8 mouse cellular contexts compared by ENCODE assay signal in the genomic region with DNA sequence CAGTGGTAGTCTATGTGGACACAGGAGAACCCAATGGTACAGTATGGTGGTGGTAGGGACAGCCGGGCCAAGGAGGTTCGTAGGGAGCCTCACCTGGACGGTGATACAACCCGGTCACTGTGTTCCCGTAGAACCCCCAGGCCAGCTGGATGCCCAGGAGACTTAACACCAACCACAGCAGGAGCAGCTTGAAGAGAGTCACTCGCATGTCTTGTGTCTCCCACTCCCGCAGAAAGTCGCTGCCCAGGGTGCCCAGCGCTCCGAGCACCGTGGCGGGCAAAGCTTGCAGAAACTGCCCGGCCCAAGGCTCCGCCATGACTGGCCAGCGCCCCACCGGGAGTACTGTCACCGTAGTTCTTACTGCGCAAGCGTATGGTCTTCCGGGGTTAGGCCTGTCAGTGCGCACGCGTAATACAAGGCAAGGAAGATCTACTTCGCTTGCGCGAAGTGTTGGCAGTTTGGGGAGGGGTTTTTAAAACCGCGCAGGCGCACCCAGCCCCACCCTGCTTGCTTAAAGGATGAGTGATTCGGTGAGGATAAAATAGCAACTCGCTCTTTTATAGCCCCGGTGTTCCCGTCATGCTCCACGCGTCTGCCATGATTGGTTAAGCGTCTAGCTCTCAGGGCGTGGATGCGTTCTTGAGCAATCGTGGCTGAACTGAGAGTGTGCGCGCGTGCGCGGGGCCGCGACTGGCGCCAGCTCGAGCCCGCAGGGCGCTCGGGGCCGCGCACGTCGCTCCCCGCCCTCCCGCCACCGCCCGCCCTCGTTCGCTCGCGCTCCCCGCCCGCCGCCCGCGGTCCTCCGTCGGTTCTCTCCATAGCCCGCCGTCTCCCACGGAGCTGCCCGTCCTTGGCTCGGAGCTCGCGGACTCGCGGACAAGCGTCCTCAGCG. TPM values are rescaled to one million over a fixed set of nuclear protein-coding genes. Genes with fewer than 3 reads are reported as not detected.
A peak's percentile ranks its signal among the peaks of the same experiment; 100 is the strongest.
DNase-seq lines count a peak whose midpoint lies in the region; ATAC-seq and TF ChIP-seq lines count a peak whose summit lies in the region.

A gene (plus strand): TSS at position 501 of the 892 bp plus-strand sequence.
A gene (minus strand): TSS at position 532 of the 892 bp plus-strand sequence.

- peak; percentile 99 for DNase-seq in heart, postnatal 10 days
- DNase-seq in large intestine, adult 2 months (ENCODE audit: low read depth, low spot score) = peak; percentile 99
- peak; percentile 98 for DNase-seq in liver, postnatal 0 days
- peak; percentile 96 for DNase-seq in testis, postnatal 10 days (ENCODE audit: low spot score)

- TF ChIP-seq POLR2A in ES-Bruce4 (IDR thresholded peaks at IDR 0.05; ENCODE audit: insufficient read depth, low read length) = peak; percentile 75

- H3K27me3 ChIP-seq in ES-Bruce4 (ENCODE audit: control insufficient read depth, insufficient read depth, low read length, poor library complexity, severe bottlenecking) = no peaks in the 10 kb centered on the region
- no peaks in the 10 kb centered on the region for H3K27me3 ChIP-seq in forebrain, embryonic 13.5 days
- no peaks in the 10 kb centered on the region for H3K27me3 ChIP-seq in liver, postnatal 0 days (ENCODE audit: insufficient read depth, low read length)
- H3K27me3 ChIP-seq in neural tube, embryonic 14.5 days (ENCODE audit: control insufficient read depth, insufficient read depth, low read length) = no peaks in the 10 kb centered on the region

- H3K4me2 ChIP-seq in forebrain, embryonic 13.5 days = peak within 1 kb of the TSS; percentile 82
- H3K4me2 ChIP-seq in liver, postnatal 0 days (ENCODE audit: low read depth, low read length) = peak within 1 kb of the TSS; percentile 87
- peak within 1 kb of the TSS; percentile 73 for H3K4me2 ChIP-seq in neural tube, embryonic 14.5 days (ENCODE audit: low read depth, low read length)

- peak; percentile 95 for ATAC-seq in cerebellum, adult (ENCODE audit: insufficient number of reproducible peaks, low FRiP score, low TSS enrichment)
- ATAC-seq in forebrain, embryonic 13.5 days = peak; percentile 98
- ATAC-seq in liver, postnatal 0 days = peak; percentile 92
- ATAC-seq in neural tube, embryonic 14.5 days (ENCODE audit: low read depth) = peak; percentile 98

- peak within 1 kb of the TSS; percentile 91 for H3K9ac ChIP-seq in ES-Bruce4 (ENCODE audit: low read depth, poor library complexity, severe bottlenecking)
- peak within 1 kb of the TSS; percentile 92 for H3K9ac ChIP-seq in forebrain, embryonic 13.5 days
- peak within 1 kb of the TSS; percentile 99 for H3K9ac ChIP-seq in liver, postnatal 0 days (replicated peaks)
- H3K9ac ChIP-seq in neural tube, embryonic 14.5 days (replicated peaks; ENCODE audit: low read depth, low read length) = peak within 1 kb of the TSS; percentile 93

- H3K36me3 ChIP-seq in ES-Bruce4 (ENCODE audit: control insufficient read depth, insufficient read depth, low read length, poor library complexity, severe bottlenecking) = peaks cover 4% of the 10 kb centered on the region
- peaks cover 32% of the 10 kb centered on the region for H3K36me3 ChIP-seq in forebrain, embryonic 13.5 days (ENCODE audit: poor library complexity, severe bottlenecking)
- peaks cover 20% of the 10 kb centered on the region for H3K36me3 ChIP-seq in liver, postnatal 0 days (replicated peaks; ENCODE audit: insufficient read depth, low read length)
- peaks cover 21% of the 10 kb centered on the region for H3K36me3 ChIP-seq in neural tube, embryonic 14.5 days (ENCODE audit: control insufficient read depth, insufficient read depth, low read length)

- H3K9me3 ChIP-seq in ES-Bruce4 (replicated peaks; ENCODE audit: control insufficient read depth, insufficient read depth, low read length, poor library complexity, severe bottlenecking) = no peaks in the 10 kb centered on the region
- no peaks in the 10 kb centered on the region for H3K9me3 ChIP-seq in forebrain, embryonic 13.5 days (replicated peaks)
- H3K9me3 ChIP-seq in liver, postnatal 0 days (ENCODE audit: low read length) = no peaks in the 10 kb centered on the region
- no peaks in the 10 kb centered on the region for H3K9me3 ChIP-seq in neural tube, embryonic 14.5 days (ENCODE audit: control insufficient read depth, low read length)

- no peak for TF ChIP-seq EP300 in ES-Bruce4 (IDR thresholded peaks at IDR 0.05; ENCODE audit: insufficient read depth, low read depth, low read length)
- peak; percentile 76 for TF ChIP-seq EP300 in liver, postnatal 0 days (IDR thresholded peaks at IDR 0.05; ENCODE audit: low read depth)

- under 1% methylated on average over 63 of the region's 81 CpGs for WGBS in forebrain, embryonic 13.5 days
- 1% methylated on average over 81 of the region's 81 CpGs for WGBS in large intestine, adult 2 months
- 1% methylated on average over 74 of the region's 81 CpGs for whole genome bisulfite sequencing in liver, postnatal 0 days (ENCODE audit: insufficient replicate concordance)
- under 1% methylated on average over 81 of the region's 81 CpGs for WGBS in neural tube, embryonic 14.5 days

- H3K27ac ChIP-seq in ES-Bruce4 (ENCODE audit: insufficient read depth, low read length) = peak within 1 kb of the TSS; percentile 86
- peak within 1 kb of the TSS; percentile 99 for H3K27ac ChIP-seq in forebrain, embryonic 13.5 days
- H3K27ac ChIP-seq in liver, postnatal 0 days (ENCODE audit: low read depth) = peak within 1 kb of the TSS; percentile 100
- peak within 1 kb of the TSS; percentile 98 for H3K27ac ChIP-seq in neural tube, embryonic 14.5 days (ENCODE audit: low read depth, low read length)

- H3K4me3 ChIP-seq in ES-Bruce4 (ENCODE audit: low read depth, low read length) = peak within 1 kb of the TSS; percentile 97
- peak within 1 kb of the TSS; percentile 91 for H3K4me3 ChIP-seq in forebrain, embryonic 13.5 days
- peak within 1 kb of the TSS; percentile 98 for H3K4me3 ChIP-seq in liver, postnatal 0 days (ENCODE audit: low read depth, low read length)
- H3K4me3 ChIP-seq in neural tube, embryonic 14.5 days (ENCODE audit: low read depth, low read length) = peak within 1 kb of the TSS; percentile 90

- TF ChIP-seq CTCF in ES-Bruce4 (IDR thresholded peaks at IDR 0.05; ENCODE audit: low read depth, low read length) = no peak
- no peak for TF ChIP-seq CTCF in liver, postnatal 0 days (IDR thresholded peaks at IDR 0.05; ENCODE audit: low read depth)

- intact Hi-C loops in heart, postnatal 10 days (cut with DNase I) = loop anchor here (2.0 kb wide), 1 partner anchor 33 kb away; a partner anchor contains a TSS

- H3K4me1 ChIP-seq in ES-Bruce4 (ENCODE audit: control insufficient read depth, insufficient read depth, low read length) = no peaks in the 10 kb centered on the region
- H3K4me1 ChIP-seq in forebrain, embryonic 13.5 days = peaks cover 42% of the 10 kb centered on the region
- peaks cover 40% of the 10 kb centered on the region for H3K4me1 ChIP-seq in liver, postnatal 0 days (ENCODE audit: insufficient read depth)
- H3K4me1 ChIP-seq in neural tube, embryonic 14.5 days (ENCODE audit: control insufficient read depth, insufficient read depth, low read length) = peaks cover 28% of the 10 kb centered on the region

RNA-seq across cellular contexts. Expression of the first gene that starts in this region (rescaled TPM):
- polyA plus RNA-seq in ES-Bruce4 (2011; ENCODE audit: insufficient read depth, insufficient read length, low read depth, missing spikeins) = 429 and 434 TPM in 2 replicates
- 317 and 330 TPM in 2 replicates for polyA plus RNA-seq in forebrain, embryonic 13.5 days (2015; fragmentation: Nextera tagmentation; extraction: Ambion mirVana)
- 100 to 1,000 TPM; 328 to 329 TPM for total RNA-seq in heart, postnatal 10 days (2021)
- 130 and 145 TPM in 2 replicates for polyA plus RNA-seq in large intestine, adult 2 months (2012; rRNA removed)
- 163 and 165 TPM in 2 replicates for polyA plus RNA-seq in liver, postnatal 0 days (2015; fragmentation: Nextera tagmentation; extraction: Ambion mirVana)
- 151 and 173 TPM in 2 replicates for polyA plus RNA-seq in neural tube, embryonic 14.5 days (2014; fragmentation: Nextera tagmentation; extraction: Ambion mirVana)

RNA-seq across cellular contexts. Expression of the second gene that starts in this region (rescaled TPM):
- 4.0 and 7.0 TPM in 2 replicates for polyA plus RNA-seq in ES-Bruce4 (2011; ENCODE audit: insufficient read depth, insufficient read length, low read depth, missing spikeins)
- 30.9 and 38.1 TPM in 2 replicates for polyA plus RNA-seq in forebrain, embryonic 13.5 days (2015; fragmentation: Nextera tagmentation; extraction: Ambion mirVana)
- total RNA-seq in heart, postnatal 10 days (2021) = 10 to 100 TPM; 24.4 to 30.0 TPM
- polyA plus RNA-seq in large intestine, adult 2 months (2012; rRNA removed) = 45.9 and 48.1 TPM in 2 replicates
- polyA plus RNA-seq in liver, postnatal 0 days (2015; fragmentation: Nextera tagmentation; extraction: Ambion mirVana) = 14.8 and 16.3 TPM in 2 replicates
- polyA plus RNA-seq in neural tube, embryonic 14.5 days (2014; fragmentation: Nextera tagmentation; extraction: Ambion mirVana) = 55.2 and 60.8 TPM in 2 replicates

Comparison
In these comparisons a context has a peak if more than half of its experiments do, and no peak if none do; other contexts are left out.
1. Peak in every context shown above with its lines: DNase-seq, ATAC-seq, H3K4me3 ChIP-seq and H3K27ac ChIP-seq.